ENCODE assay signal across 17 mouse cellular contexts in the genomic region with DNA sequence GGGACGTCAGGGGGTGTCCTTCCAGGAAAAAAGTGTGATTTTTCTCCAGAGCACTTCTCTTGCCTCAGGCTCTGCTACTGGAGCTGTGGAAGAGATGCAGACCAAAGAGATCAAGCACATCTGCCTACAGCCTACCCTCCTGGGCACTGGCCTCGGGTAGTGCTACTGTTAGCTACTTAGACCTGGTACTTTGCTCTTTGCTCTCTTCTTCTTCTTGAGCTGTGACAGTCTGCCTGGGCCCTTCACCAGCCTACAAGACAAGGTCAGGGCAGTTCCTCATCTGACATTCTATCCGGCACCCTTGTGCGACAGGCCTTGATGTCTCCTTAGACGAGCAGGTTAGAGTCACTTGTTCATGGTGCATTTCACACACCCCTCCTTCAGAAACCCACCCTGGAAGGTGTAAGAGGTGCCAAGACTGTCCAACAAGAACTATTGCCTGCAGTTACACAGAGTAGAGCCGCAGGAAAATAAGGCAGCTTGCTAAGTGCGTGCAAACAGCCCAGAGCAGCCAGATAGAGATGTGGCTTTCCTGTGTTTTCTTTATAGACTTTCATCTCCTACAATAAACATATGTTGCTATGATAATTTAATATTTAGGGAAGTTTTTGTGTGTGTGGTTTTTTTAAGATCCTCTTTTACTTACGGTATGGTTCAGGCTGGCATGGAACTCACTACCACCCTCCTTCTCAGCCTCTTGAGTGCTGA. TPM values are rescaled to one million over a fixed set of nuclear protein-coding genes. Genes with fewer than 3 reads are reported as not detected.
DNase-seq lines count a peak whose midpoint lies in the region; ATAC-seq and TF ChIP-seq lines count a peak whose summit lies in the region.
"Had no signal": no experiment of that assay in that cellular context is flagged by ENCODE, and none has a peak within 500 bp of the region (broad histone marks: within the 10 kb centered on the region; RNA-seq: fewer than 3 reads in every experiment).

No protein-coding gene starts in this region.

- H3K4me2 ChIP-seq in hindbrain, embryonic 12.5 days (replicated peaks) = peak overlapping the region; percentile 96
- H3K4me2 ChIP-seq in midbrain, embryonic 15.5 days = peak overlapping the region; percentile 85
- H3K4me2 ChIP-seq: lung, embryonic 15.5 days had no signal

- H3K4me3 ChIP-seq in cerebellum, adult 2 months (replicated peaks; ENCODE audit: insufficient read depth, low read depth, low read length) = peak overlapping the region; percentile 79
- peak overlapping the region; percentile 67 for H3K4me3 ChIP-seq in hindbrain, embryonic 12.5 days
- peak overlapping the region; percentile 75 for H3K4me3 ChIP-seq in midbrain, embryonic 15.5 days
- H3K4me3 ChIP-seq: erythroblast, embryonic 14.5 days; gastrocnemius, adult 2 months; lung, embryonic 15.5 days; megakaryocyte, embryonic 14.5 days had no signal

- TF ChIP-seq CTCF in cerebellum, adult 2 months (IDR thresholded peaks at IDR 0.05; ENCODE audit: borderline replicate concordance, insufficient read depth, low read depth, low read length) = no peak

- WGBS in cerebellum, adult 2 months = 73% methylated on average over 8 of the region's 8 CpGs
- 78% methylated on average over 8 of the region's 8 CpGs for WGBS in hindbrain, embryonic 12.5 days
- 73% methylated on average over 8 of the region's 8 CpGs for WGBS in midbrain, embryonic 15.5 days

- H3K36me3 ChIP-seq in hindbrain, embryonic 12.5 days = no peaks in the 10 kb centered on the region
- H3K36me3 ChIP-seq in midbrain, embryonic 15.5 days (replicated peaks) = no peaks in the 10 kb centered on the region
- H3K36me3 ChIP-seq: lung, embryonic 15.5 days had no signal

- H3K9me3 ChIP-seq in hindbrain, embryonic 12.5 days (replicated peaks) = no peaks in the 10 kb centered on the region
- no peaks in the 10 kb centered on the region for H3K9me3 ChIP-seq in midbrain, embryonic 15.5 days
- H3K9me3 ChIP-seq: lung, embryonic 15.5 days had no signal

- peaks cover 11% of the 10 kb centered on the region for H3K4me1 ChIP-seq in cerebellum, adult 2 months (ENCODE audit: control insufficient read depth, insufficient read depth, low read length)
- peaks cover 51% of the 10 kb centered on the region for H3K4me1 ChIP-seq in hindbrain, embryonic 12.5 days
- peaks cover 63% of the 10 kb centered on the region for H3K4me1 ChIP-seq in midbrain, embryonic 15.5 days

- H3K27ac ChIP-seq in cerebellum, adult 2 months (ENCODE audit: insufficient read depth, low read length) = no peak overlapping the region
- H3K27ac ChIP-seq in hindbrain, embryonic 12.5 days = no peak overlapping the region
- H3K27ac ChIP-seq in midbrain, embryonic 15.5 days = no peak overlapping the region
- H3K27ac ChIP-seq: gastrocnemius, adult 2 months; lung, embryonic 15.5 days had no signal

- no peaks in the 10 kb centered on the region for H3K27me3 ChIP-seq in cerebellum, adult 2 months (ENCODE audit: control insufficient read depth, insufficient read depth, low read length)
- H3K27me3 ChIP-seq in hindbrain, embryonic 12.5 days = peaks cover 42% of the 10 kb centered on the region
- no peaks in the 10 kb centered on the region for H3K27me3 ChIP-seq in midbrain, embryonic 15.5 days (replicated peaks)

- no peak for TF ChIP-seq POLR2A in cerebellum, adult 2 months (IDR thresholded peaks at IDR 0.05; ENCODE audit: borderline replicate concordance, insufficient read depth, low read length)

- no peak for ATAC-seq in hindbrain, embryonic 12.5 days (ENCODE audit: low FRiP score)
- ATAC-seq in midbrain, embryonic 15.5 days (replicated peaks) = no peak

- H3K9ac ChIP-seq in hindbrain, embryonic 12.5 days = peak overlapping the region; percentile 32; the same call in 1 of the 2 replicates
- H3K9ac ChIP-seq in midbrain, embryonic 15.5 days = peak overlapping the region; percentile 86; the same call in 1 of the 2 replicates
- H3K9ac ChIP-seq: lung, embryonic 15.5 days had no signal

- DNase-seq in cerebellum, adult 2 months = no peak
- DNase-seq in cerebellum, postnatal 25 days = no peak
- DNase-seq in MEL-GATA-1-ER (ENCODE audit: extremely low read depth, low read depth) = peak; percentile 71
- DNase-seq in spleen, adult 18-20 months = no peak
- no peak for DNase-seq in adrenal gland, postnatal 36 days
- no peak for DNase-seq in ovary, postnatal 36 days (ENCODE audit: low spot score)
- DNase-seq: adrenal gland, postnatal 25 days; cerebellum, adult 11 months; gastrocnemius, adult 2 months; liver had no signal

RNA-seq across cellular contexts. Expression of a gene that starts 3.0 kb away (rescaled TPM):
- 19.4 and 23.3 TPM in 2 replicates for polyA plus RNA-seq in cerebellum, adult 2 months (2012; rRNA removed)
- 11.9 and 13.2 TPM in 2 replicates for polyA plus RNA-seq in hindbrain, embryonic 12.5 days (2016; fragmentation: Nextera tagmentation; extraction: Ambion mirVana)
- 29.2 and 30.8 TPM in 2 replicates for polyA plus RNA-seq in midbrain, embryonic 15.5 days (2015; fragmentation: Nextera tagmentation; extraction: Ambion mirVana)
- total RNA-seq in adrenal gland, postnatal 36 days (2021) = 1 to 10 TPM in 1 of 2 experiments, under 1 TPM in 1; 0.86 to 1.0 TPM
- total RNA-seq: hematopoietic stem cell, adult 5-6 weeks had no signal
- polyA plus RNA-seq: erythroblast, embryonic 14.5 days had no signal

RNA-seq across cellular contexts. Expression of a gene that starts 44.3 kb away (rescaled TPM):
- 1.2 and 1.3 TPM in 2 replicates for polyA plus RNA-seq in cerebellum, adult 2 months (2012; rRNA removed)
- 5.1 and 6.0 TPM in 2 replicates for polyA plus RNA-seq in hindbrain, embryonic 12.5 days (2016; fragmentation: Nextera tagmentation; extraction: Ambion mirVana)
- 0.17 and 0.37 TPM in 2 replicates for polyA plus RNA-seq in midbrain, embryonic 15.5 days (2015; fragmentation: Nextera tagmentation; extraction: Ambion mirVana)
- under 1 TPM; 0.20 to 0.23 TPM for total RNA-seq in adrenal gland, postnatal 36 days (2021)
- total RNA-seq: hematopoietic stem cell, adult 5-6 weeks; left cerebral cortex, postnatal 10 days had no signal
- polyA plus RNA-seq: erythroblast, embryonic 14.5 days had no signal
